Mouse (Mus musculus): ENCODE data around the gene Kcnh6. TPM values are rescaled to one million over a fixed set of nuclear protein-coding genes. Genes with fewer than 3 reads are reported as not detected.
"Not testable (repeated sequence)": the region's sequence is repeated elsewhere in the genome, so short reads cannot be mapped to it uniquely, and the experiment has no call there.

Kcnh6 gene
- total RNA-seq, 2 experiments from 2014 or later, result 1.4 to 1.7 TPM

DNA sequence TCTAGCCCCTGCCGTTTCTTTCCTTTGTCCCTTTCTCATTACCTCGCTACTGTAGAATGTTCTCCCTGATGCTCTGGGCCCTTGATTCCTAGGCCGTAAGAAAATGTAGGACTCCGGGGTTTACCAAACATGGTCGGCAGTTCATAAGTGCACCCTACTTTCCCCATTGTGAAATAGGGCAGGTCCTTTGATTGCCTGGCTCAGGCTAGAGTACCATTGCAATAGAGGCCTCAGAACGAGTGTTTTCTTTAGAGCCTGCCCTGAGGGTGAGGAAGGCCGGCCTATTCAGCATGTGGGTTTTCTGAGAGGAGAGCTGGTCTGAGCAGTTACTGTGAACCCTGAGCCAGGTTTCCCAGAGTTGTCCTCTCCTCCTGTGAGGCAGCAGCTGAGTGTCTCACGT lies 50.1 kb downstream of the Kcnh6 start:
- intact Hi-C loops (cut with DNase I), result no loop called here
- DNase-seq, result no peak

- intact Hi-C loops (cut with DNase I), result no loop called here
Observed at GRCm38 (mm10) chr11:106060549-106060948, 52.6 kb downstream of the Kcnh6 start.

DNA sequence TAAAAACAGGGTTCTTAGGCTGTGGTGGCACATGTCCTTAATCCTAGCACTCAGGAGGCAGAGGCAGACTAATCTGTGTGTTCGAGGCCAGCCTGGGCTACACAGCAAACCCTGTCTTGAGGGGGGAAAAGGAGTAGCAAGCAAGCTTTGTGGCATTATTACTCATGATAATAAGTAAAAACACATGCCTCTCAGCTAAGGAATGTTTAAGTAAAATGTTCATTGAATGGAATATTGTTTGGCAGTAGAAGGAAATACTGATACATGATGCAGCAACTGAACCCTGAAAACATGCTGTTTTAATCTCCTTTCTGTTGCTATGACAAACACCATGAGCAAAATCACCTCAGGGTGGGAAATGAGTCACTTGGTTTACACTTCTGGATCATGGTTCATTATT lies 53.4 kb downstream of the Kcnh6 start:
- intact Hi-C loops (cut with DNase I), result no loop called here
- no peak for DNase-seq

More at GRCm38 (mm10) chr11:106060549-106060948, 52.6 kb downstream of the Kcnh6 start:
- no peak for DNase-seq

DNA sequence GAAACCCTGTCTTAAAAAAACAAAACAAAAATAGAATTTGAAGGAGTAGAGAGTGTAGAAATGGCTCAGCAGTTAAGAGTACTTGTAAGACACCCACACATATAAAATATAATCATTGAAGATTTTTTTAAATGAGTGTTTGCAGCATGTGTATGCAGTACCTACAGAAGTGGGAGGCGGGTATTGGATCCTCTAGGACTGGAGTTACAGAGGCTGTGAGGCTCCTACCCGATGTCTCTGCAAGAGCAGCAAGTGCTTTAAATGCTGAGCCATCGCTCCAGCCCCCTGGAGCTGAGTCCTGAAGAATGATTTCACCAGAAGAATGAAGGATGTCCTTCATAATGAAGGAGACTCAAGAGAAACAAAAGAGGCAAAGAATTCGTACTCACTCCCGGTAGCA lies 55.8 kb downstream of the Kcnh6 start:
- DNase-seq, result no peak
- intact Hi-C loops (cut with DNase I), result no loop called here

DNA sequence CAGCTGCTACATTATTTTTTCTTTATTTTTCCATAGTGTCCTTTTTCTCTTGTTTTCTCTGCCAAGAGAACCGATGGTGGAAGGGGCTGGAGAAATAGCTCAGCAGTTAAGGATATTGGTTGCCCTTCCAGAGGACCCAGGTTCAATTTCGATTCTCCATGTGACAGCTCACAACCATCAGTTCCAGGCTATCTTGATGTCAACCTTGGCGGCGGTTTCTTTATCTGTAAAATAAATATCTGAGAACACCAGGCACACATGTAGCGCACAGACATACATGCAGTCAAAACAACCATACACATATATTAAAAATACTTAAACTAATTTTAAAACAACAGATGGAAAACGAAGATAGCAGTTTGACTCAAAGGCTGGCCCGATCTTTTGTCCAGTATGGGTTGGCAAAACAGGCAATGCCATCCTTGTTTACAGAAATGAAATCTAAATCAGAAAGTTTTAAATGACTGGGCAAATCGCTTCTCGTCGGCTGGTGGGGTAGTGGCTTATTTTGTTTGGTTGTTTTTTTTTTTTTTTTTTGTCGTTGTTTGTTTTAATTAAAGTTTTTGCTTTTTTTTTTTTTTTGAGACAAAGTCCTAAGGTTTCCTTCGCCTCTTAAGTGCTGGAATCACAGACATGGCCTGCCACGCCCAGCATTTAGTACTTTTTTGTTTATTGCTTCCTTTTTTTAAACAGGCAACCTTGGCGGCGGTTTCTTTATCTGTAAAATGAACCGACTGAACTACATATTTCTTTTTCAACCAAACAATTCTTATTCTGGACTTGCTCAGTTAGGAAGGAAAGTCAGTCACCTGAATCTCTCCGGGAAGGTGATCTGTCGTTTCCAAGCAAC lies 57.4 kb downstream of the Kcnh6 start:
- no peak for DNase-seq
- intact Hi-C loops (cut with DNase I), result no loop called here

DNA sequence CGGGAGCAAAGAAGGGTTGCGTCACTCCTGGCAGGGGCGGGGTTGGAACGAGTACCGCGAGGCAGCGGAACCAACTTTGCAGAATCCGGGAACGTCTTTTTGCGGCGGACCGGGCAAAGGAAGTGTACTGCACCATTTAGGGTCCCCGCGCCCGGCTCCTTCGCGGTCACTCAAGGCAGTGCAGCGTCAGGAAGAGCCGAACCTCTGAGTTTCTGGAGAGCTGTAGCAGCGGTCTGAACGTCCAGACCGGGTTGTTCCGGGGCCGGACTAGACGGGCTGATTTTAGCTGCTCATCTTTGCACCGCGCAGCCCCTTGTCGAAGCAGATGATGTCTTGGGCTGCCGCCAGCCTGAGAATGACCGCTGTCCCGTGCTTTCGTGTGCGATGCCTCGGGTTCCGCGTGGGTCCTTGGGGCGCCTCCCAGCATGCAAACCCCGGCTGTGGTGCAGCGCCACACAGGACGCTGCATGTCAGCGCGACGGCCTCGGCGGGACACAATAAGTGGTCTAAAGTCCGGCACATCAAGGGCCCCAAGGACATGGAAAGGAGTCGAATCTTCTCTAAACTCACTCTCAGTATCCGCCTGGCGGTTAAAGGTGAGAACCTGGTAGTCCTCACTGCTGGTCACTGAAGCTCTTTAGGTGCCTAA lies 58.1 kb downstream of the Kcnh6 start, which contains the start of gene Taco1:
Gene Taco1, plus strand, starts transcription at position 139 of the 649 bp plus-strand sequence.
- intact Hi-C loops (cut with DNase I), result no loop called here
- peak; percentile 95 for DNase-seq

DNA sequence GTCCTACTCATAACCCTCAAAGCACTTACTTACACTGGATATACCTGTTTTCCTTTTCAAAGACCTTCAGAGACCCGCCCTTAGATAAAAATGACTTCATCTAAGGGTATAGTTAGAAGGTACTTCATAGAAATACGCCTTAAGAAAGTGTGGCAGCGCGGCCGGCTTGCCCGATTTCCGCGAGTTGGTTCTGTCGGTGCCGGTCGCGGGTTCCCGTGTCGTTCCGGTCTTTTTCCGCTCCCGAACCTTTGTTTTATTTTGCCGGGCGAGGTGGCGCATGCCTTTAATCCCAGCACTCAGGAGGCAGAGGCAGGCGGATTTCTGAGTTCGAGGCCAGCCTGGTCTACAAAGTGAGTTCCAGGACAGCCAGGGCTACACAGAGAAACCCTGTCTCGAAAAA lies 58.7 kb downstream of the Kcnh6 start:
- intact Hi-C loops (cut with DNase I), result not testable (repeated sequence)
- DNase-seq, result peak; percentile 54

DNA sequence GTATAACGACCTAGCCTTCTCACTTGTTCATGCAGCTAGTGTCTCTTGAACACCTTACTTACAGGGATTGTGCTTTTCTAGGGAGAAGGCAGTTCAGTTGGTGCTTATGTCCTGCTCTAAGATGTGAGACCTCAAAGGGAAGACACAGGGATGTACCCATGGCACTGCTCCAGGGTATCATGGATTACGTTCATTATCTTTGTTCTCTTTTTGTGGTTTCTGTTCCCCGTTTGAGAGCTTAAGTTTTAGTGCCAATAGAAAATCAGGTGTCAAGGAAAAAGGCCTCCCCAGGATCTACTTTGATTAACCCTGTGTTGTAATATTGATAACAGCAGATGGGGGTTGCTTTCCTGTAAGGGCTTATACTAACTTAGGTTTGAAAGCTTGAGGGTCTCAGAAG lies 65.8 kb downstream of the Kcnh6 start:
- intact Hi-C loops (cut with DNase I), result no loop called here

GRCm38 (mm10) chr11:106076321-106076720 lies 68.4 kb downstream of the Kcnh6 start:
- intact Hi-C loops (cut with DNase I), result no loop called here
- DNase-seq, result peak; percentile 73

More for the DNA sequence above, 65.8 kb downstream of the Kcnh6 start:
- DNase-seq, result no peak

Other genes starting within 250 kb of the Kcnh6 start
- 10 to 100 TPM; 36.6 to 38.9 TPM for gene Cyb561, start 54.8 kb upstream of the Kcnh6 start, total RNA-seq (2021)
- 1 to 10 TPM; 8.1 to 9.8 TPM for gene Ace, start 40.2 kb upstream of the Kcnh6 start, total RNA-seq (2021)
- not detected for gene Ace3, start 13.4 kb upstream of the Kcnh6 start, total RNA-seq (2021)
- gene Dcaf7, start 28.7 kb downstream of the Kcnh6 start, total RNA-seq (2021), result 100 to 1,000 TPM; 167 to 185 TPM
- 10 to 100 TPM; 12.3 to 12.8 TPM for gene Taco1, start 57.9 kb downstream of the Kcnh6 start, total RNA-seq (2021)
- gene Map3k3, start 76.5 kb downstream of the Kcnh6 start, total RNA-seq (2021), result 10 to 100 TPM; 30.7 to 31.9 TPM
- not detected for gene Gm10840, start 152.7 kb downstream of the Kcnh6 start, total RNA-seq (2021)
- 10 to 100 TPM; 81.2 to 84.6 TPM for gene Limd2, start 152.7 kb downstream of the Kcnh6 start, total RNA-seq (2021)
- 10 to 100 TPM; 27.3 to 28.5 TPM for gene Strada, start 194.0 kb downstream of the Kcnh6 start, total RNA-seq (2021)
- gene Ccdc47, start 208.2 kb downstream of the Kcnh6 start, total RNA-seq (2021), result 10 to 100 TPM; 69.4 to 74.7 TPM
- 10 to 100 TPM; 79.8 to 81.0 TPM for gene Ddx42, start 208.8 kb downstream of the Kcnh6 start, total RNA-seq (2021)
- 10 to 100 TPM; 34.6 to 35.1 TPM for gene Ftsj3, start 248.0 kb downstream of the Kcnh6 start, total RNA-seq (2021)
- 100 to 1,000 TPM; 111 to 112 TPM for gene Psmc5, start 248.0 kb downstream of the Kcnh6 start, total RNA-seq (2021)